Mouse (Mus musculus): ENCODE measurements around the gene Cox5a. TPM values are rescaled to one million over a fixed set of nuclear protein-coding genes. Genes with fewer than 3 reads are reported as not detected.
A peak's percentile ranks its signal among the peaks of the same experiment; 100 is the strongest.

Gene Cox5a
- polyA plus RNA-seq, 1 experiment, result 166 TPM

DNA sequence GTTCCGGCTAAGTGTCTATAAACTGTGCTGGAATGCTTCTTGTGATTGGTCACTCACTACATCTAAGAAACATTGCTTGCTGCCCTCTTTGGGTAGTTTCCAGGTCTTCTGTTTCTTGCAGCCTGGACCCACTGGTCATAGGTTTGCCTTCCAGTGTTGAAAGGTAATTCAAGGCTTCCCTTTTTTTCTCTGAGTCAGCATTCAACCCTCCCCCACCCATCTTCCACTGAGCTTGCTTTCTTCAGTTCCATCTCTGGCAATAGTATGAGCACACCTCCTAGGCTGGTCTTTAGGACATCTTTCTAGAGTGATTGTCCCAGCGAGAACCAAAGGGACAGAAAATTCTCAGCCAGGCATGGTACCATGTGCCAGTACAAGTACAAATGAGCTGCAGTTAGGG lies 18.5 kb downstream of the Cox5a start:
- Histone ChIP-seq H3K4me1 (ENCODE audit: control insufficient read depth, insufficient read depth, low read length) (peaks cover 3% of the 10 kb centered on the region; the same call in 1 of the 2 replicates), H3K4me3 (replicated peaks; ENCODE audit: extremely low read depth, low read depth, low read length) (no peak overlapping the region)
- no peak for DNase-seq
- WGBS, result 82% methylated on average over 2 of the region's 2 CpGs
- no peak for TF ChIP-seq POLR2A (IDR thresholded peaks at IDR 0.05; ENCODE audit: borderline replicate concordance, extremely low read depth, low read depth, low read length)
- TF ChIP-seq CTCF (IDR thresholded peaks at IDR 0.05; ENCODE audit: insufficient read depth, low read length), result no peak

DNA sequence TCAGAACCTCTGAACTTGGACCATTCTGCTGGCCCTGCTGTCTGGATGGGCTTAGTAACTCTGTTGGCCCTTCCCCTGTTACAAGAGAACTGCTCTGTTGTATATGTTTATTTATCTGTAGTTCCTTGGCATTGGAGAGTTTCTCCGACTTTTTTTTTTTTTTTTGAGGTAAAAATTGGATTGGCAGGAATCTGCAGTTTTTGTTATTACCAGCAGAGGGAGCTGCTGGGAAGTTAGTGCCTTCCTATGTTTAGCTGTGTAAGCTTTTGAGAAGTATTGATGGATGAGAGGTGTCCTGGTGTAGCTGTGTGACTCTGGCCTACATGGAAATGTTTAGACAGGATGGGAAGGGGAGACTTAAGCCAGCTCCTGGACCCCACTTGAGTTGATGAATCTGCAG lies 20.2 kb downstream of the Cox5a start:
- Histone ChIP-seq H3K4me3 (replicated peaks; ENCODE audit: extremely low read depth, low read depth, low read length) (no peak overlapping the region), H3K4me1 (ENCODE audit: control insufficient read depth, insufficient read depth, low read length) (peaks cover 3% of the 10 kb centered on the region; the same call in 1 of the 2 replicates)
- TF ChIP-seq POLR2A (IDR thresholded peaks at IDR 0.05; ENCODE audit: borderline replicate concordance, extremely low read depth, low read depth, low read length) (no peak), CTCF (IDR thresholded peaks at IDR 0.05; ENCODE audit: insufficient read depth, low read length) (no peak)
- WGBS, result 0% methylated on average over 1 of the region's 1 CpGs
- peak; percentile 42 for DNase-seq

DNA sequence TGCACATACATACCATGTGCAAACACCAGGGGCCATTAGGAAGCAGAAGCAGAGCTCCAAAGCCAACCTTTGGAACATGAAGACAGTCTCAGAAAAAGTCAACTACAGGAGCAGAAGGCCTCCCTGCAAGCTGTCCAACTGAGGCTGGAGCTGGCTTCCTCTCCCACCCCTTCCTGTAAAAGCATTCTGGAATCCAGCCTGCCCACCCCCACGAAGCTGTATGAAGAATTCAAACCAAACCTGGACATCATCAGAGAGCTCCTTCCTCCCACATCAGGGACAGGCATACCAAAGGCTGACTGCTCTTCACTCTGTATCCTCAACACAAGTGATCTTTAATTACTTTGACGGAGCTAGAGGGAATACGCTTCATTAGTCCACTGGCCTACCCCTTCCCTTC lies 22.9 kb downstream of the Cox5a start:
- TF ChIP-seq CTCF (IDR thresholded peaks at IDR 0.05; ENCODE audit: insufficient read depth, low read length) (no peak), POLR2A (IDR thresholded peaks at IDR 0.05; ENCODE audit: borderline replicate concordance, extremely low read depth, low read depth, low read length) (no peak)
- Histone ChIP-seq H3K4me1 (ENCODE audit: control insufficient read depth, insufficient read depth, low read length) (no peaks in the 10 kb centered on the region), H3K4me3 (replicated peaks; ENCODE audit: extremely low read depth, low read depth, low read length) (no peak overlapping the region)
- no peak for DNase-seq
- 69% methylated on average over 3 of the region's 3 CpGs for WGBS

DNA sequence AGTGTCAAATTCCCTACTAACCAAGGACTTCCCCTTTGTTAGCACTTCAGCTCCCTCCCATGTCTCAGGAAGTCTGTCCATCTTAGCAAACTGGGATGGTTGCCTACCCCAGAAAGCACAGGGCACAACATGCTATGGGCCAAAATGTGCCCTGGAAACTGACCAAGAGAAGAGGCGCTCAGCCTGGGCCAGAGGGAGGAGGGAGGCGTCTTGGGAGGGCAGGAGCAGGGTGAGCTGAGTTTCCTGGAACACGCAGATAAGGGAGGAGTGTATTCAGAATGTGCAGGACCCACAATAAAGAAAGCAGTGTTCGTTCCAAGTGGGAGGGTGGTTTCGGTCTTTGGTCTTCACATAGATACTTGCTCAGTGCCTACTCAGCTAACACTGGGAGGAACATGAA lies 26.2 kb downstream of the Cox5a start:
- DNase-seq, result no peak
- WGBS, result 52% methylated on average over 5 of the region's 5 CpGs
- Histone ChIP-seq H3K4me1 (ENCODE audit: control insufficient read depth, insufficient read depth, low read length) (peaks cover 2% of the 10 kb centered on the region; the same call in 1 of the 2 replicates), H3K4me3 (replicated peaks; ENCODE audit: extremely low read depth, low read depth, low read length) (no peak overlapping the region)
- no peak for TF ChIP-seq POLR2A (IDR thresholded peaks at IDR 0.05; ENCODE audit: borderline replicate concordance, extremely low read depth, low read depth, low read length)
- TF ChIP-seq CTCF (IDR thresholded peaks at IDR 0.05; ENCODE audit: insufficient read depth, low read length), result no peak

DNA sequence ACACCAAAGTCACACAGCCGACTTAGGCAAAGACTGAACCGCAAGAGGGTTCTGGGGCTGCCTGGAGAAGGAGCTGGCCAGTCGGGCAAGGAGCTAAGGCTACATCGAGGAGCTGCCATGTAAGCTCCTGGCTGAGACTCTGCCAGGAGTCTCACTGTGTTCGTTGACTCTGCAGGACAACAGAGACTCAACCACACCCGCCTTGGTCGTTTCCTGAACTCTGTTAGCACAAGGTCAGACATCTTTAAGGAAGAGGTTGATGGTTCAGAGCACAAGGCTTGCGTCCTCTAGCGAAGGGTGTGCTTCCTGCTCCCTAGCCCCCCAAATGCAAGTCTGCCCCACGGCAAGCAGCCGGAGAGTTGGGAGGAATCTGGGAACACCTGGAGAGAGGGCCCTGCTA lies 26.8 kb downstream of the Cox5a start:
- no peak for TF ChIP-seq CTCF (IDR thresholded peaks at IDR 0.05; ENCODE audit: insufficient read depth, low read length)
- no peak for TF ChIP-seq POLR2A (IDR thresholded peaks at IDR 0.05; ENCODE audit: borderline replicate concordance, extremely low read depth, low read depth, low read length)
- 80% methylated on average over 11 of the region's 11 CpGs for WGBS
- DNase-seq, result no peak
- H3K4me1 ChIP-seq (ENCODE audit: control insufficient read depth, insufficient read depth, low read length), result peaks cover 2% of the 10 kb centered on the region; the same call in 1 of the 2 replicates
- no peak overlapping the region for H3K4me3 ChIP-seq (replicated peaks; ENCODE audit: extremely low read depth, low read depth, low read length)

DNA sequence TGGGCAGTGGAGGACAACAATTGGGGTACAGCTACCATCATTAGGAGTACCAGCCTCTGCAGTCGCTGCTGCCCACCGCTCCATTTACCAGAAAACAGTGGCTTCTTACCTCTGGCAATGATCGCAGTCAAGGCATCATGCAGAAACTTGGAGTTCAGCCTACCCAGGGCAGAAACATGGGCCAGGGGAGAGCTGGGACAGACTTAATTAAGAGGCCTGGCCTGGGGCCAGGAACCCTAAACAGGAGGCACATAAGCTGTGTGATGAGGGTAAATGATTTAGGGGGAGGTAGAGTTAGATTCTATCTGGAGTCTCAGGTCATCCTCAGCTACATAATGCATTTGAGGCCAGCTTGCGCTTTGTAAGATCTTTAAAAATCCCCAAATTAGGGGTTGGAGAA lies 28.1 kb downstream of the Cox5a start:
- DNase-seq, result no peak
- H3K4me1 ChIP-seq (ENCODE audit: control insufficient read depth, insufficient read depth, low read length), result peaks cover 2% of the 10 kb centered on the region; the same call in 1 of the 2 replicates
- TF ChIP-seq CTCF (IDR thresholded peaks at IDR 0.05; ENCODE audit: insufficient read depth, low read length) (no peak), POLR2A (IDR thresholded peaks at IDR 0.05; ENCODE audit: borderline replicate concordance, extremely low read depth, low read depth, low read length) (no peak)
- no peak overlapping the region for H3K4me3 ChIP-seq (replicated peaks; ENCODE audit: extremely low read depth, low read depth, low read length)
- WGBS, result 95% methylated on average over 4 of the region's 4 CpGs

DNA sequence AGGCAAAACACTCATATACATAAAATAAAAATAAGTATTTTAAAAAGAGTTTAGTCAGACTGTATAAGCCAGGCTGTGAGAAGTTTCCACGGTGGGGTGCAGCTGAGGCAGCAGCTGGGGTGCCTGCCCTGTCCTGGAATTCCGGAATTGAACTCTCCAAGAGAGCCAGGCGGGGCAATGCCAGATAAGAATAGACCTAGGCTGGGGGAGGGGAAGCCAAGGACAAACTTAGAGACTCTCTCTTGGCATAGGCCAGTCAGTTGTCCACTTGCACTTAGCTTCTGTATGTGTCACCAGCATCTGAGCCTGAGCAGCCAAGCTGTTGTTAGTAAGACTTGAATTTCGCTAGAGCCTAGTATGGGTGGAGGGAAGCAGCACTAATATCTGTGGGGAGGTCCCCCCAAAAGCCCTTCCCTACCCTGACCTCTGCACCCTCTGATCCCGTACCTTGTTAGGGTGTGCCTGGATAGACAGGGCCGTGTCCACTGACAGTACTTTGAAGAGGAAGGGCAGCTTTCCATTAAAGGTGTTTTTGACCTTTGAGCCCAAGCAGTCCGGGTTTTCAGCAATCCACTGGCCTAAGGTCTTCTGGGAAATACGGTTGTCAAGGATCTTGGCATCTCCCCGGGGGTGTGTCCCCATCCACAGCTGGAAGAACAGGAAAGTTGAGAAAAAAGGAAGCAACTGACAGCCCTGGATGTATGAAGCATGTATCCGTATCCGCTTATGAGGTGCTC lies 29.2 kb downstream of the Cox5a start:
- no peak overlapping the region for H3K4me3 ChIP-seq (replicated peaks; ENCODE audit: extremely low read depth, low read depth, low read length)
- peaks cover 2% of the 10 kb centered on the region; the same call in 1 of the 2 replicates for H3K4me1 ChIP-seq (ENCODE audit: control insufficient read depth, insufficient read depth, low read length)
- TF ChIP-seq CTCF (IDR thresholded peaks at IDR 0.05; ENCODE audit: insufficient read depth, low read length) (no peak), POLR2A (IDR thresholded peaks at IDR 0.05; ENCODE audit: borderline replicate concordance, extremely low read depth, low read depth, low read length) (no peak)
- DNase-seq, result peak; percentile 29
- WGBS, result 72% methylated on average over 11 of the region's 11 CpGs

DNA sequence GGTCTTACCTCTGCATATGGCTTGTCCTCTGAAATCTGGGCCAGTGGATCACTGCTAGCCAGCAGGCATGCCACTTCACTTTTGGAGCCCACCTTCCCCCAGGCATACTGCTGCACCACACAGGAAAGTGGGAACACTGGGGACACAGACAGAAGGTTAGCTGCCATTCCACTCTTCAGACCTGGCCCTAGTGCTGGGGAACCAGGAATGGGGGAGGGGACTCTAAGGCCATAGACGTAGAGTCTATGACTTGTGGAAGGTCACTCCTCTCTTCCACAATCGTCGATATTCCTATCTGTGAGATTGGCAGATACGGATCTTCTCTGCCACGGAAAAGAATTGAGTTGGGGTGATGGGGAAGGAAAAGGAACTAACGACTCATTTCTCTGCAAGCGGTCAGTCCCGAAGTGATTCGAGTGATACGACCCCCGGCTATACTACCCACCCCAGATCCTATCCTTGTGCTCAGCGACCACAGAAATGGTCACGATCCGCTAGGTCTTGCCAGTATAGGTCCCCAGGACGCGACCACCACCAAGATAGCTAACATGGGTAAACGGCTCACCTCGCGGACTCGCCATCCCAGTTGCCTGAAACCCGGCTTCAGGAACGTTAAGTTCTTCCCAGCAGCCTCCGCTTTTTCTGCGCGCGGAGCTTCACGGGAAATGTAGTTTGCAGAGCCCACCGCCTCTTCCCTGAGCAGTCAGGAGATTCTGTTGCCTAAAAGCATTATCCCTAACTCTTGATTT lies 31.2 kb downstream of the Cox5a start, which contains the start of gene Mpi:
Mpi (minus strand) TSS at position 625 of the 749 bp plus-strand sequence.
- DNase-seq, result peak; percentile 54
- Histone ChIP-seq H3K4me3 (replicated peaks; ENCODE audit: extremely low read depth, low read depth, low read length) (peak within 1 kb of the TSS; percentile 99), H3K4me1 (ENCODE audit: control insufficient read depth, insufficient read depth, low read length) (peaks cover 2% of the 10 kb centered on the region; the same call in 1 of the 2 replicates)
- under 1% methylated on average over 28 of the region's 28 CpGs for WGBS
- TF ChIP-seq CTCF (IDR thresholded peaks at IDR 0.05; ENCODE audit: insufficient read depth, low read length), result no peak
- TF ChIP-seq POLR2A (IDR thresholded peaks at IDR 0.05; ENCODE audit: borderline replicate concordance, extremely low read depth, low read depth, low read length), result peak; percentile 64; the same call in 1 of the 2 replicates

DNA sequence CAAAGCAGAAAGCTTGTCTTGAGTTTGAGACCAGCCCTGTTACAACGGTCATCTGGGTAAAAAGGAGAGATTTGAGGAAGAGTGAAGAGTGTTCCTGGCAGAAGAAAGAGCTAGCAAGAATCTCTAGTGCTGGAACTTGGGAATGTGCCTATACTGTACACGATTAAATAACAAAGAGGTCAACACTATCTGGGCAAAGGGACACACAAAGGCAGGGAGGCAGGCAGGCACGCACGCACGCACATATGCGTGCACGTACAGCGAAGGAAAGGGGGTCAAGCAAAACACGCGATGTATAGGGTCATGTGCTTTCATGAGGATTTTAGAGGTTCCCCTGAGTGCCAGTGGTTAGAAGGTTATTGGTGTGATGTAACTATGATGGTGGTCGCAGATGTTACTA lies 32.0 kb downstream of the Cox5a start:
- DNase-seq, result no peak
- peaks cover 2% of the 10 kb centered on the region; the same call in 1 of the 2 replicates for H3K4me1 ChIP-seq (ENCODE audit: control insufficient read depth, insufficient read depth, low read length)
- no peak overlapping the region for H3K4me3 ChIP-seq (replicated peaks; ENCODE audit: extremely low read depth, low read depth, low read length)
- TF ChIP-seq POLR2A (IDR thresholded peaks at IDR 0.05; ENCODE audit: borderline replicate concordance, extremely low read depth, low read depth, low read length) (no peak), CTCF (IDR thresholded peaks at IDR 0.05; ENCODE audit: insufficient read depth, low read length) (no peak)
- WGBS, result 75% methylated on average over 11 of the region's 11 CpGs

Measured in lung, adult 2 months (tissue).